Mouse (Mus musculus): ENCODE data around the gene Endou. TPM values are rescaled to one million over a fixed set of nuclear protein-coding genes. Genes with fewer than 3 reads are reported as not detected.

The Endou gene
- total RNA-seq, 2 experiments from 2014 or later, result not detected

Other genes with a start within 250 kb of the Endou start
- gene Rpap3, start 25.5 kb downstream of the Endou start, total RNA-seq (2015; ENCODE audit: low replicate concordance), result 0.84 and 2.9 TPM in 2 replicates
- gene Rpap3, start 25.5 kb downstream of the Endou start, total RNA-seq (2017; ENCODE audit: low replicate concordance), result 3.8 and 5.4 TPM in 2 replicates
- not detected in 2 replicates for gene Rapgef3, start 36.6 kb upstream of the Endou start, total RNA-seq (2015; ENCODE audit: low replicate concordance)
- gene Rapgef3, start 36.6 kb upstream of the Endou start, total RNA-seq (2017; ENCODE audit: low replicate concordance), result 2.3 and 2.6 TPM in 2 replicates
- gene Slc48a1, start 47.2 kb upstream of the Endou start, total RNA-seq (2015; ENCODE audit: low replicate concordance), result 187 and 225 TPM in 2 replicates
- gene Slc48a1, start 47.2 kb upstream of the Endou start, total RNA-seq (2017; ENCODE audit: low replicate concordance), result 172 and 185 TPM in 2 replicates
- gene Hdac7, start 113.2 kb upstream of the Endou start, total RNA-seq (2015; ENCODE audit: low replicate concordance), result 3.5 and 7.7 TPM in 2 replicates
- 1.1 and 3.8 TPM in 2 replicates for gene Hdac7, start 113.2 kb upstream of the Endou start, total RNA-seq (2017; ENCODE audit: low replicate concordance)
- 0.19 and 0.21 TPM in 2 replicates for gene Vdr, start 179.3 kb upstream of the Endou start, total RNA-seq (2015; ENCODE audit: low replicate concordance)
- gene Vdr, start 179.3 kb upstream of the Endou start, total RNA-seq (2017; ENCODE audit: low replicate concordance), result 0.26 TPM in 1 of 2 replicates, not detected in the other
- gene Tmem106c, start 232.9 kb upstream of the Endou start, total RNA-seq (2015; ENCODE audit: low replicate concordance), result 8.2 and 18.3 TPM in 2 replicates
- gene Tmem106c, start 232.9 kb upstream of the Endou start, total RNA-seq (2017; ENCODE audit: low replicate concordance), result 1.4 and 4.3 TPM in 2 replicates

All from erythroblast, adult 5-6 weeks (primary cell).